8 mouse cellular contexts compared by ENCODE assay signal in genomic region chr10:100016326-100016709, GRCm38 (mm10). TPM values are rescaled to one million over a fixed set of nuclear protein-coding genes. Genes with fewer than 3 reads are reported as not detected.
DNase-seq lines count a peak whose midpoint lies in the region; ATAC-seq and TF ChIP-seq lines count a peak whose summit lies in the region.

No protein-coding gene starts in this region.

- no peak overlapping the region for H3K27ac ChIP-seq in cerebellum, adult 2 months (ENCODE audit: insufficient read depth, low read length)
- peak overlapping the region; percentile 46; the same call in 1 of the 2 replicates for H3K27ac ChIP-seq in embryonic facial prominence, embryonic 14.5 days (replicated peaks; ENCODE audit: low read depth, low read length)
- H3K27ac ChIP-seq in heart, embryonic 12.5 days (ENCODE audit: poor library complexity, severe bottlenecking) = peak overlapping the region; percentile 73
- peak overlapping the region; percentile 78 for H3K27ac ChIP-seq in kidney, embryonic 15.5 days
- peak overlapping the region; percentile 51; the same call in 1 of the 2 replicates for H3K27ac ChIP-seq in midbrain, embryonic 15.5 days

- peak overlapping the region; percentile 60 for H3K9ac ChIP-seq in embryonic facial prominence, embryonic 14.5 days (ENCODE audit: low read depth, low read length)
- H3K9ac ChIP-seq in heart, embryonic 12.5 days = peak overlapping the region; percentile 82
- H3K9ac ChIP-seq in kidney, embryonic 15.5 days = peak overlapping the region; percentile 76
- peak overlapping the region; percentile 29 for H3K9ac ChIP-seq in midbrain, embryonic 15.5 days

- peak in 1 of 2 experiments; percentile 37 for DNase-seq in cerebellum, adult 2 months
- DNase-seq in embryonic facial prominence, embryonic 14.5 days (ENCODE audit: low spot score) = peak; percentile 78
- peak; percentile 21 for DNase-seq in liver
- peak; percentile 85 for DNase-seq in testis, postnatal 10 days (ENCODE audit: low spot score)

- no peaks in the 10 kb centered on the region for H3K36me3 ChIP-seq in embryonic facial prominence, embryonic 14.5 days (ENCODE audit: control insufficient read depth, insufficient read depth, low read length)
- no peaks in the 10 kb centered on the region for H3K36me3 ChIP-seq in heart, embryonic 12.5 days
- no peaks in the 10 kb centered on the region for H3K36me3 ChIP-seq in kidney, embryonic 15.5 days
- H3K36me3 ChIP-seq in midbrain, embryonic 15.5 days (replicated peaks) = no peaks in the 10 kb centered on the region

- WGBS in cerebellum, adult 2 months = under 1% methylated on average over 28 of the region's 28 CpGs
- WGBS in embryonic facial prominence, embryonic 14.5 days = 0% methylated on average over 28 of the region's 28 CpGs
- under 1% methylated on average over 28 of the region's 28 CpGs for WGBS in heart, embryonic 12.5 days
- WGBS in kidney, embryonic 15.5 days = under 1% methylated on average over 28 of the region's 28 CpGs
- under 1% methylated on average over 28 of the region's 28 CpGs for WGBS in midbrain, embryonic 15.5 days

- TF ChIP-seq CTCF in cerebellum, adult 2 months (IDR thresholded peaks at IDR 0.05; ENCODE audit: borderline replicate concordance, insufficient read depth, low read depth, low read length) = 0 out of 2 replicates have a peak, but pooled peaks have one; percentile 2

- H3K4me3 ChIP-seq in cerebellum, adult 2 months (replicated peaks; ENCODE audit: insufficient read depth, low read depth, low read length) = peak overlapping the region; percentile 56
- H3K4me3 ChIP-seq in embryonic facial prominence, embryonic 14.5 days (ENCODE audit: low read depth, low read length) = peak overlapping the region; percentile 57
- H3K4me3 ChIP-seq in heart, embryonic 12.5 days = peak overlapping the region; percentile 81
- peak overlapping the region; percentile 83 for H3K4me3 ChIP-seq in kidney, embryonic 15.5 days (replicated peaks)
- peak overlapping the region; percentile 59 for H3K4me3 ChIP-seq in midbrain, embryonic 15.5 days

- no peaks in the 10 kb centered on the region; the same call in 1 of the 2 replicates for H3K27me3 ChIP-seq in cerebellum, adult 2 months (ENCODE audit: control insufficient read depth, insufficient read depth, low read length)
- H3K27me3 ChIP-seq in embryonic facial prominence, embryonic 14.5 days (replicated peaks; ENCODE audit: control insufficient read depth, insufficient read depth, low read length) = peaks cover 18% of the 10 kb centered on the region
- H3K27me3 ChIP-seq in heart, embryonic 12.5 days (replicated peaks) = no peaks in the 10 kb centered on the region
- peaks cover 36% of the 10 kb centered on the region for H3K27me3 ChIP-seq in kidney, embryonic 15.5 days
- peaks cover 58% of the 10 kb centered on the region for H3K27me3 ChIP-seq in midbrain, embryonic 15.5 days (replicated peaks)

- ATAC-seq in cerebellum, adult (ENCODE audit: insufficient number of reproducible peaks, low FRiP score, low TSS enrichment) = no peak
- ATAC-seq in embryonic facial prominence, embryonic 14.5 days (ENCODE audit: low read depth) = peak; percentile 68
- 0 out of 2 replicates have a peak, but pooled peaks have one; percentile 12 for ATAC-seq in heart, embryonic 12.5 days (ENCODE audit: insufficient number of reproducible peaks, low FRiP score)
- ATAC-seq in kidney, embryonic 15.5 days (replicated peaks; ENCODE audit: low FRiP score) = peak; percentile 40
- ATAC-seq in midbrain, embryonic 15.5 days (replicated peaks) = peak; percentile 67

- H3K9me3 ChIP-seq in embryonic facial prominence, embryonic 14.5 days (ENCODE audit: control insufficient read depth, low read length) = no peaks in the 10 kb centered on the region
- no peaks in the 10 kb centered on the region for H3K9me3 ChIP-seq in heart, embryonic 12.5 days (replicated peaks)
- no peaks in the 10 kb centered on the region for H3K9me3 ChIP-seq in kidney, embryonic 15.5 days (replicated peaks)
- H3K9me3 ChIP-seq in midbrain, embryonic 15.5 days = no peaks in the 10 kb centered on the region

- no peaks in the 10 kb centered on the region for H3K4me1 ChIP-seq in cerebellum, adult 2 months (ENCODE audit: control insufficient read depth, insufficient read depth, low read length)
- peaks cover 6% of the 10 kb centered on the region for H3K4me1 ChIP-seq in embryonic facial prominence, embryonic 14.5 days (ENCODE audit: control insufficient read depth, insufficient read depth, low read length)
- peaks cover 31% of the 10 kb centered on the region for H3K4me1 ChIP-seq in heart, embryonic 12.5 days (replicated peaks)
- peaks cover 30% of the 10 kb centered on the region for H3K4me1 ChIP-seq in kidney, embryonic 15.5 days
- H3K4me1 ChIP-seq in midbrain, embryonic 15.5 days = peaks cover 22% of the 10 kb centered on the region

- peak overlapping the region; percentile 73 for H3K4me2 ChIP-seq in embryonic facial prominence, embryonic 14.5 days (ENCODE audit: low read depth, low read length)
- peak overlapping the region; percentile 85 for H3K4me2 ChIP-seq in heart, embryonic 12.5 days
- peak overlapping the region; percentile 96 for H3K4me2 ChIP-seq in kidney, embryonic 15.5 days
- peak overlapping the region; percentile 96 for H3K4me2 ChIP-seq in midbrain, embryonic 15.5 days

- no peak for TF ChIP-seq POLR2A in cerebellum, adult 2 months (IDR thresholded peaks at IDR 0.05; ENCODE audit: borderline replicate concordance, insufficient read depth, low read length)

RNA-seq across cellular contexts. Expression of gene Kitl, which starts 0.9 kb away (rescaled TPM):
- polyA plus RNA-seq in cerebellum, adult 2 months (2012; rRNA removed) = 33.0 and 39.4 TPM in 2 replicates
- 36.5 and 40.2 TPM in 2 replicates for polyA plus RNA-seq in embryonic facial prominence, embryonic 14.5 days (2014; fragmentation: Nextera tagmentation; extraction: Ambion mirVana)
- polyA plus RNA-seq in heart, embryonic 12.5 days (2016; fragmentation: Nextera tagmentation; extraction: Ambion mirVana) = 17.8 and 19.4 TPM in 2 replicates
- polyA plus RNA-seq in kidney, embryonic 15.5 days (2015; fragmentation: Nextera tagmentation; extraction: Ambion mirVana) = 24.3 and 26.3 TPM in 2 replicates
- 33.4 and 44.8 TPM in 2 replicates for polyA plus RNA-seq in midbrain, embryonic 15.5 days (2015; fragmentation: Nextera tagmentation; extraction: Ambion mirVana)

Comparison
In these comparisons a context has a peak if more than half of its experiments do, and no peak if none do; other contexts are left out.
1. H3K9ac ChIP-seq: peak in every context shown above with its lines; median percentile 82 in heart, embryonic 12.5 days; 76 in kidney, embryonic 15.5 days; 60 in embryonic facial prominence, embryonic 14.5 days; 29 in midbrain, embryonic 15.5 days.